Mouse (Mus musculus) bone marrow macrophage, adult 2 months (primary cell): ENCODE results near the gene Wsb2.

Experiments used
- CTCF ChIP-seq: IDR thresholded peaks from 2 replicates; pipeline ENCODE4 v1.5.1; 2012; ENCODE audit warnings: low read depth, mild to moderate bottlenecking, low read length, moderate library complexity
- POLR2A ChIP-seq: IDR thresholded peaks from 2 replicates; pipeline ENCODE4 v1.6.1; 2012; ENCODE audit warnings: mild to moderate bottlenecking, low read depth, low read length, borderline replicate concordance

GRCm38 (mm10) chr5:117376331-117376761 lies 19.2 kb downstream of the Wsb2 start:
- TF ChIP-seq POLR2A: no peak
- TF ChIP-seq CTCF: no peak
